Mouse (Mus musculus): ENCODE measurements around the gene Lgmn.

Lgmn gene

GRCm38 (mm10) chr12:102439632-102440023, at the start of gene Lgmn:
Lgmn (minus strand) TSS chr12:102439813.
- peak; percentile 97 to 99 for DNase-seq

DNA sequence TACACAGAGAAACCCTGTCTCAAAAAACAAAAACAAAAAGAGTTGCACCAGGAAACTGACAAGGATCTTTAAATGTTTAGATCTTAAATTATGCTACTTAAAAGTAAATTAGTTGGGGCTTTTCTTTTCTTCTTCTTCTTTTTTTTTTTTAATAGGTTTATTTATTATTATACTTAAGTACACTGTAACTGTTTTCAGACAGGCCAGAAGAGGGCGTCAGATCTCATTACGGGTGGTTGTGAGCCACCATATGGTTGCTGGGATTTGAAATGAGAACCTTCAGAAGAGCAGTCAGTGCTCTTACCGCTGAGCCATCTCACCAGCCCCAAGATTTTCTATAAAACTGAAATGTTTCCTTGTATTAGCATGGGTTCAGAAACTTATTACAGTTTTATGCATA, 45.3 kb upstream of the Lgmn start:
- DNase-seq, result no peak

DNA sequence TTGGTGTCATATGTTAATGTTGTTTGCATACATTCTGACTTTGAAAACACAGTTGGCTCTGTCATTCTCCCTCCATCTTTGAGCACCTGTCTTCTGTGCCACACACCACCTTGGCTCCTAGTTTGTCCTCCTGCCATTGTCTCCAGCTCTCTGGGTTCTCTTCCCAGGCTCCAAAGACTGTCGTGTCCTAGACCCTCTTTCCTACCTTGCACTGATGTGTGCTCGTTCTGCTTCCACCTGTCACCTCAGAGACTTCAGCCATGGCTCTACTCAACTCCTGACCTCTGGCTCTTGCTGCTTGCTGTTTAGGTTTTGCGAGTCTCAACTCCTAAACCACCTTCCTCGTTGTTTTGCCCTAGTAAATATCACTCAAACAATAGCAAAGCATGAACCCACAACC, 40.9 kb upstream of the Lgmn start:
- no peak for DNase-seq

DNA sequence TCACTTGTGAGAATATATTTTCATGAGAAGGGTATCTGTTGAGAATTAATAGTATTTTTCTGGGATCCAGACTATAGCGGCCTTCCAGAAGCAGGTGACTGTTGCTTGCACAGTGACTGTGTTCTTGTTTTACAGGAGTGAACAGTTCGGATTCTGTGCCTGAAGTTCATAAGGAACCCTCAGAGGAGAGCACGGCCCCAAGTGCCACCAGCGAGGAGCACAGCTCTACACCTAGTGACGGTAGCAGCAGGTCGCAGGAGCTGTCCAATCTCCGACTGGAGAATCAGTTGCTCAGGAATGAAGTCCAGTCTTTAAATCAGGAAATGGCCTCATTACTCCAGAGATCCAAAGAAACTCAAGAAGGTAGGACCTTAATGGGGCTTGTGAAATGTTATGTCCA, 34.8 kb upstream of the Lgmn start:
- DNase-seq, result no peak

DNA sequence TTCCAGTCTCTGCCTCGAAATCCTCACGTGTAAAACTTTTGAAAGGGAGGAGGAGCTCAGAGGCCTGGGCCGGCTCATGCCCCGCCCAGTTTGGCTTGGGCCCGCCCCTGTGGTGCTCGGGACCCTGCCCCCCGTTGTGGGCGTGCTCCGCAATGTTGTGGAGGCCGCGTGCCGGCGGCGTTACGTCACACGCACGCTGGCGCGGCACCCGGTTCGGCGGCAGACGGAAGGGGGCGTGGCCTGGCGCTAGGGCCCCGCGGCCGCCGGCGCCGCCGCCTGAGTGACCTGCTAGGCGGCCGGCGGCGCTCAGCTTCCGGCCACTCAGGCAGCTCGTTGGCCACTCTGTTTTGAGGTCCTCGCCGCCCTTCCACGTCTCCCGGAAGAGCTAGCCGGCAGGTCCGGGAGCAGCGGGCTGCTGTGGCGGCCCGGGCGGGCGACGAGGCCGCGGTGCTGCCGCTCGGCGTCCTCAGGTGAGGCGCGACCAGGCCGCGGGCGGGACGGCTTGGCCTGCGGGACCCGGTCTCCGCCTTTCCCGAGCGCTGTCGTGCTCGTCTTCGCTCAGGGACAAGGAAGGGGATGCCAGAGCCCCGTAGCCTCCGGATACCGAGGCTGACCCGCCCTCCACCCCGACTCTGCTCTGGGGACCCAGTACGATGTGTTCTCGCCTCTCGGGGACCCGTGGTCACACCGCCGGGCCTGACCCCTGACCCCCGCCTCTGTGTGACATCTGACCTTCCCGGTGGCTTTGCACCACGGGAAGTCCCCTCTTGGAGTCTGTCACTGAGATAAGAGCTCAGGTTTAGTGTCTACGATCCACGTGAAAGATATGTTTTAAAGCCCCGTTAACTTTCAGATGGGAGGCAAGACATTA, 29.5 kb upstream of the Lgmn start, which contains the start of gene Golga5:
Golga5 (plus strand) TSS at position 242 of the 871 bp plus-strand sequence.
- DNase-seq, result peak; percentile 96 to 97

- no peak for DNase-seq
Measured at GRCm38 (mm10) chr12:102468136-102468535, 28.5 kb upstream of the Lgmn start.

- no peak for DNase-seq
Measured at GRCm38 (mm10) chr12:102464650-102465049, 25.0 kb upstream of the Lgmn start.

DNA sequence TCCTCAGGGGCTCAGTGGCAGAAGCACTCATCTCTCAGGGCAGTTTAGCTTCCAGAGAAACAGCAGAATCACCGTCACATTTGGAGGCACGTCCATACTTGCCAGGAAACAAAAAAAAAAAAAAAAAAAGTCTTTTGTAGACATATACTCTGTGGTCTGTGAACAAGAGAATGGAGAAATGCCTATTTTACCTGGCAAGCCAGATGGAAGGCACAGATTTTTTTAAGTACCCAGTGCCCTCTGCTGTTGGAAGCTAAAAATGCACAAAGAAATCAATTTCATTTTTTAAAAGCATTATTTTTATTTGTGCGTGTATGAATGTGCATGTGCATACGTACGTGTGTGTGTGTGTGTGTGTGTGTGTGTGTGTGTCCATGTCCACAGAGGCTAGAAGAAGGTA, 21.6 kb upstream of the Lgmn start:
- no peak for DNase-seq

DNA sequence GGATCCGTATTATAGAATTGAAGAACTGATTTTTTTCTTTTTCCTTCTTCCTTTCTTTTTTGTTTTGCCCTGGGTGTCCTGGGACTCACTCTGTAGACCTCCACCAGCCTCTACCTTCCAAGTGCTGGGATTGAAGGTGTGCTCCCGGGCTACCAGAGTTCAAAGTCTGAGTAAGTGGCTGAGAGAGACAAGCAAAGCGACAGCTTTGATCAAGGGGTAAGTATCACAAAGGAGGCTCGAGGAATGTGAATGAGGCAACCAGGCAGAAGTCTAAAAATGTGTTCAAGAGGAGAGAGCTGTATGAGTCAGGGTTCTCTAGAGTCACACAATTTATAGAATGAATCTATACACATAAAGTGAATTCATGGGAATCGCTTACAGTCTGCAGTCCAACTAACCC, 20.4 kb upstream of the Lgmn start:
- DNase-seq, result no peak

DNA sequence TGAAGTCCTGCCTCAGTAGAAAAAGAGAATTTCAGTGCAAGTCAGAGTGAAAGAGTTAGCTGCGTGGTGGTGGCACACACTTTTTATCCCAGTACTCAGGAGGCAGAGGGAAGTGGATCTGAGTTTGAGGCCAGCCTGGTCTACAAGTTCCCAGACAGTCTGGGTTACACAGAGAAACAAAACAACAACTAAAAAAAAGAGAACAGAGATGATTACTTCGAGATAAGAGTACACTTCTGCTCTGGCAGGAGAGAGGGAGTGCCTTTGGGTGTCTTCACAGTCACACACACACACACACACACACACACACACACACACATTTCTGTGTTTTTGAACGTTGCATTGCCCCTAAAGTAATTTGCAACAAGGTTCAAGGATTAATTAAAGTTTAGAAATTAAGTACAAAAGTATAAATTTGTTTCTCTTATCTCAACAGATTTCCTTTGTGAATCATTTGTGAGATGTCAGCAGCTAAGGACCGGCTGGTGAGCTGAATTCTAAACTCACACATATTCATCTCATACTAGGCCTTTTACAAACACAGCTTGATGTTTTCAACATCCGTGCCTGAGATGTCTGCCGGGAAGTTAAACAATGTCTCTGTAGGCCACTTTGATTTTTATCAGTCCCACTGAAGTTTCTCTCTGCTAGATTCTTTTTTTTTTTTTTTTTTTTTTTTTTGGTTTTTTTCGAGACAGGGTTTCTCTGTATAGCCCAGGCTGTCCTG, 17.0 kb upstream of the Lgmn start:
- DNase-seq, result no peak

- peak; percentile 41 to 53 for DNase-seq
Measured at GRCm38 (mm10) chr12:102453581-102453980, 14.0 kb upstream of the Lgmn start.

DNA sequence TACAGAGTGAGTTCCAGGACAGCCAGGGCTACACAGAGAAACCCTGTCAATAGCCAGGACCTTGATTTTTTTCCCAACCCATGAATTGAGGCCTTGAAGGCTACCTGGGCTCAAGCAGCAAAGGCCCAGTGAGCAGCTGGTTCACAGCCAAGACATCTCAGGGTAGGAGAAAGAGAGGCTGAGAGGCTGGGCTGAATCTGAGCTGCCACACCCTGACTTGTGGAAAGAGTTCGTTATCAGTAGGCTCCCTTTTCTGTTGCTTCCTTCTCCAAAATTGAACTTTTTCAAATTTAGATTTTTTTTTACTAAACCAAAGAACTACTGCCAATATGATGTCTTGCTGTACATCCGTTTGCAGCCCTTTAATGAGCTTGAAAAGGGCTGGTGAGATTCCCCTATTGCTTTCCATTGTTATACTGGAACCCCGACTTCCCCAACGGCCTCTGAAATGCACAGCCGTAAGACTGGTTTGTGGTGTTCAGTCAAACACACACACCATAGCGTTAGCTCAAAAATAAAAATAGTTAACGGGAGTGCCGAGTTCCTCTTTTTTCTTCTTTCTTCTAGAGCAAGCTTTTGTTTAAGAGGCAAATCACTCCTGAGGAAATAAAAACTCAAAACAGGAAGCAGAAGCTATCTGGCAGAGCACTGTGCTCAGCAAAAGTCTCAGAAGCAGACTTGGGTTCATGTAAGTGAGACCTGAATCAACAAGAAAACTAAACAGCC, 11.7 kb upstream of the Lgmn start:
- peak in 1 of 2 experiments; percentile 28 for DNase-seq

DNA sequence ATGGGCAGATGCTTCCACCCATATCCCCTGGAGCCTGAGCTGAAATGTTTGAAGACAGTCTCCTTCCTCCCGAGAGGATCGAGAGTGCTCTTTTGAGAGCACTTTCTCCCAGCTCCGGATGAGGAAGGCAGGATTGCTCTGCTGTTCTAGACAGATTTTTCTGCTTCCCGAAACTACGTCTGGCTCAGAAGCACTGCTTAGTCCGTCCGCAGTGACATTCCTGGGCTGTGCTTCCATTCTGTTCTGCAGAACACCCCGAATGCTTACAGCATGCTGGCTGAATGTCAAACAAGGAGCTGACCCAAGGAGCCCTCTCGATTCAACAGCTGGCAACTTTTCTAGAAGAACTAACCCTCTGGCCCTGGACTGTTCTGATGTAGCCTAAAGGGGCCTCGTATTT, 10.8 kb upstream of the Lgmn start:
- no peak for DNase-seq

- no peak for DNase-seq
Measured at GRCm38 (mm10) chr12:102445436-102445835, 5.8 kb upstream of the Lgmn start.

DNA sequence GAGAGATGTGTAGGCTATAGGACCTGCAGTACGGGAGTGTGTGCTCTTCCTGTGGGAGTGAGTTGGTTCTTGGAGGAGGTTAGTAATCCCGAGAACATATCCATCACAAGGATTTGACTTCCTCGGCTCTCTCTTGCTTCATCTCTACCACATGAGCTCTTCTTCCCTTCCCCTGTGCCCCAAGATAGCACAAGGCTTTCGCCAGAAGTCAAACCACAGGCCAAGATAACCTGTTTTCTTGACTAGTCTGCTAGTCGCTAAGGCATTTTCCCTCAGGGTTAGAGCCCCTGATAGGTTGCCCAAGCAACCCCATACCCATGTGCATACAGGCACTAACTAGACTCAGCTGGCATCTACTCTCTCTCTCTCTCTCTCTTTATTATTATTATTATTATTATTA, 4.1 kb upstream of the Lgmn start:
- DNase-seq, result no peak

GRCm38 (mm10) chr12:102442639-102443038, 3.0 kb upstream of the Lgmn start:
- no peak for DNase-seq

DNA sequence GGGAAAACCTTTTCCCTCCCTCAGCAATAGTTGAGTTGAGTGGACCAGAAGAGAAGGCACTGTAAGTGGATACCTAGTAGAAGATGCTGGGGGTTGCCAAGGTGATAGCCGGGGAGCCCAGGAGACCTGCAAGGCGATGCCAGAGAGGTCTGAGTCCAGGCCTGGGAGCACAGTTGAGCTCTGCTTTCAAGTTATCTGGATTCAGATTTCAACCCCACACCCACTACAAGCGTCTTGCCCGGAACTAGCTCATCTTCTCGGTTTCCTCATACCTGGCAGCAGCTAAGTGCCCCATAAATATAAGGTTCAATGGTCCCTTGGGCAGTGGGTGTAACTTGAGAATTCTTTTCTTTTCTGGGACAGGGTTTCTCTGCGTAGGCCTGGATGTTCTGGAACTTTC, 1.5 kb upstream of the Lgmn start:
- no peak for DNase-seq

DNA sequence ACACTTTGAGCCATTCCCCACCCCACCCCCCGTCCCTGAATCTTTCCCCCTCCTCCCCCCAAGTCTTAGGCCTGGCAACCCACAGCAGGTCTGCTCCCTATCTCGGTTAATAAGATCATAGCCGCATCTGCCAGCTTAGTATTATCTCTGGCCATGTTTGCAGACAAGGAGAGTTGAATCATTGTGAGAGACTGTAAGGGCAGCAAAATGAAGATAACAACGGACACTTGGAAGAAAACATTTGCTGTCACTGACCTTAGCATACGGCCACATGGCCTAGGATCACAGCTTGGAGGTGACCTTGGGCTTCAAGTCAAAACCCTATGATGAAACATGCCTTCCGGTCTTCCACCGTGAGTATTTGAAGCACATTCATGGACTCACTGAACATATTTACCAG, 938 bp upstream of the Lgmn start:
- DNase-seq, result no peak

- DNase-seq, result no peak
Measured at GRCm38 (mm10) chr12:102438983-102439631, 506 bp downstream of the Lgmn start.

DNA sequence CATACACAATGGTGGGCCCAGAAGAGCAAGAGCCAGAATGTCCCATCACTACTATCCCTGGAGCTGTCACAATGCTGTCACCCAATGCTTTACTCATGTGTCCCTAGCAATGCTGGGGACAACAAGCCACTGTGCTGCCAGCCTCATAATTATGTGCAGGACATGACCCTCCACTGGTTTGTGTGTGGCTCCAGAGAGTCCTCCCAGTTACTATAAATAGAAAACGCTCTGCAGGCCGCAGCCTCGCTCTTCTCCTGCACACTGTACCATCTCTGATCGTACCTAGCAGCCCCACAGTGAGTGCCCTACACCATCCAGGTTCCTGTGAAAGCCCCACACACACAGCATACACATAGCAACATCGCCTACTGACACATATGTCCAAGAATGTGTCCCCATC, 1.7 kb downstream of the Lgmn start:
- DNase-seq, result no peak

DNA sequence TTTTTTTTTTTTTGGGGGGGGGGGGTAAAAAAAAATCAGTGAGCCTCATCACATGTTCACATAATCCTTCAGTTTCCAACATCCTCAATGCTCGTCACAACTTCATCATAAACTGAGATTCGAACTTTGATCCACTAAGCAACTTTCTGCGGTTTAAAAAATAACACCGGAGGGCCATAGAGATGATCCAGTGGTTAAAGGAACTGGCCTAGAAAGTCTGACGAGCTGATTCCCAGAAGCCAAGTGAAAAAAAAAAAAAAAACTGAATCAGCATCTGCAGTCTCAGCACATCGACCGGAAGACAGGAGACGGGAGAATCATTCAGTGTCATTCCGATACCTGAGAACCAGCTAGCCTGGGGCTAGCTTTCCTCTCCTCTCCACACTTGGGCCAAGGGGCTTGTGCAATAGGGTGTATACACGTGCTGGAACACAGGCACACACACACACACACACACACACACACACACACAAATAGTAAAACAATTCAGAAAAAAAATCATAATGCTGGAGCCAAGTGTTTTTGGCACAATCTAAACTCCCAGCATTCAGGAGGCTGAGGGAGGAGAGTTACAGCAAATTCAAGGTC, 2.6 kb downstream of the Lgmn start:
- DNase-seq, result no peak

DNA sequence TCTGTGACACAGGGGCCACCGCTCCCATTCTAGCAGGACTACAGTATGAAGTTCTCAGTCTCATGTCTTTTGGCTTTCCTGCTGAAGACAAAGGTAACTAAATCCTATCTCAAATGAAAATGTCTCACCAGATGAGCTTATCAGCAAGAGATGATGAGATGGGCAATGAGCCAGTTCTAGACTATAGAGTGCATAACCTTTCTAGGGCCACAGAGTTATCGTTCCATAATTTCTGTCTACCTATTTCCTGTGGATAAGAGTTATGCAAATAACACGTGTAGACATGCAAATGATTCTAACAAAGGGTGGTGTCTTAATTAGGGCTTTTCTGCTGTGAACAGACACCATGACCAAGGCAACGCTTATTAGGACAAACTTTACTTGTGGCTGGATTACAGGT, 5.5 kb downstream of the Lgmn start:
- no peak for DNase-seq

DNA sequence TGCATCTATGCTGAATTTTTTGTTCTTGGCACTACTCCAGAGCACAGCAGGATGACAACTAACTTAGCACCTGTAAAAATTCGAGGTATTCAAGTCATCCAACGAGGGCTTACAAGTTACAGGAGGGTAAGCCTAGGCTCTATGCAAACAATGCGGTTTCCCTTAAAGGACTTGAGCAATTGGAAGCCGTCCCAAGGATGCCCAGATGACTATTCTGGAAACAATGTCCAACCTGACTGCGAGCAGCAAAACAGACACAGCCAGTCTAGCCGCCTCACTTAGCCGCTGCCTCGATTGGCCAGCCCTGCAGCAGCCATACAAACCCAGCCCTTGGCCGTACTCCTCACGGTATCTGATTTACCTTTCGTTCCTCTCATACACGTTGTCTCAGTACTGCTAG, 7.4 kb downstream of the Lgmn start:
- no peak for DNase-seq
